Mouse (Mus musculus): ENCODE results near the gene Slc4a10.

The Slc4a10 gene

GRCm38 (mm10) chr2:62347762-62348161 is 301.5 kb downstream of the Slc4a10 start:
- DNase-seq (ENCODE audit: low read depth, low spot score): no peak

GRCm38 (mm10) chr2:62352035-62352434 is 305.8 kb downstream of the Slc4a10 start:
- DNase-seq (ENCODE audit: low read depth, low spot score): no peak

GRCm38 (mm10) chr2:62355766-62356165 is 309.5 kb downstream of the Slc4a10 start:
- no peak for DNase-seq (ENCODE audit: low read depth, low spot score)

GRCm38 (mm10) chr2:62356606-62357005 is 310.3 kb downstream of the Slc4a10 start:
- DNase-seq (ENCODE audit: low read depth, low spot score): no peak

DNA sequence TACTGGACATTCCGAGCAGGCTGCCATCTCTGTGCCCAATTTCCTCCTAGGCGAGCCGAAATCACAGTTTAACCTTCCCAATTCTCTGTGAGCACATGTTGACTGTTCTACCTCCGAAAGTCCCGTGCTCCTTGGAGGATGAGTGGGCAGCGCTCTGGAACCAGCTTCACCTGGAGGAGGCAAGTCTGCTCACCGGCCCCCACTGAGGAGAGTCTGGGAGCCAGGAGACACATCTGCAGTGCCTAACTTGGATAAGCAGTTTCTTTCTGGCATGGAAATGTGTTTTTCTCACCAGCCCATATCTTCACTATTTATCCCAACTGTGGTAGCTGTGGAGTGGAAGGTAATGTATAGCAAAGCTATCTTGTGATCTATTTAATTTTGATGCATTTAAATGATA is 311.0 kb downstream of the Slc4a10 start:
- DNase-seq (ENCODE audit: low read depth, low spot score): no peak

GRCm38 (mm10) chr2:62360872-62361271 is 314.6 kb downstream of the Slc4a10 start:
- no peak for DNase-seq (ENCODE audit: low read depth, low spot score)

DNA sequence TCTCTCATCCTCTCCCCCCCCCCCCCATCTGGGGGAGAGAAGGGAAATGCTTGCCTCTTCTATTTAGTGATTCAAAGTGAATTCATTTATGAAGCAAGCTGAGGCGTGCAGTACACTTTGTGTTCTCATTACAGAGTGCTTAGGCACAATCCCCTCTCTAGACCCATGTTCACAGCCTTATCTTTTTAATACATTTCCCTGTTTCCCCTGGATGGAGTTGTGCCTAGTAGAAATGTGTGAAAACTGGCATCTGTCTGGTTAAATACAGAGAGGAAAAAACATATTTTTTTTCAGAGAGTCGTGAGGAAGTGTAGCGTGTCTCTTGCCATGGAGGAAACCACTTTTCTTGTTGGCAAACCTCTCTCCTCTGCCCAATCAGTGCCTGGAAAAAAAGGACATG is 315.3 kb downstream of the Slc4a10 start:
- no peak for DNase-seq (ENCODE audit: low read depth, low spot score)

DNA sequence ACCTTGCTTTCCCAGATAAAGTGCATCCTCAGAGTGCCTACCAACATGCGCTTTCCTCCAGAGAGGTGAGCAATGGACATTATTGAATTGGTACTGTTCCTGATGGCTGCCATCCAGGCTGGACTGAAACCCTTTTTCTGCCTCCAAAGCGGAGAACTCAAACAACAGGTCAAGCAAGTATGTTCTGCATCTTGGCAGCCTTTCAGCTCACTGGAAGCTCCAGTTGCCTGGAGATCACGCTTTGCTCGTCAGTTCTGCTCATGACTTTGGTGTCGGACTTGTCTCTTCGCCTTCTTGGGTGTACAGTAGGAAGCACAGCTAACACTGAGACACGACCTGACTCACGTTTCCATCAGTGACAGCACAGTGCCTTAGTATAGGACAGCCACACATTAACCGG is 315.9 kb downstream of the Slc4a10 start:
- no peak for DNase-seq (ENCODE audit: low read depth, low spot score)

DNA sequence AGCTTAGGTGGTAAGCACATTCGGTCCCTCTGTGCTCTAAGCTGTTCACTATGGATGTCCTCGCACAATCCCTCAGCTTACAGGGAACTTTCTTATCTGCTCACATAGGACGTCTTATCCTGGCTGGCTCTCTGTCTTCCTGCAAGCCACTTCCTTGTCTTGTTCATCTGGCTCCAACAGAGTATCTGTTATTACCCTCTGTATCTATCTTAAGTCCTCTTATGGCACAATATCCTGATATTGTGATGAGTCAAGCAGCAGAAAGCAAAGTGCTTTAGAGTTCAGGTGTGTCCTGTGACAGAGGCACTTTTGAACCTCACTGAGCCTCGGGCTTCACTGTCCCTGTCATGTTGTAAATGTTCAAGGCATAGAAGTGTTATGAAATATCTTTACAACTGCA is 317.3 kb downstream of the Slc4a10 start:
- no peak for DNase-seq (ENCODE audit: low read depth, low spot score)

GRCm38 (mm10) chr2:62368349-62369053 is 322.2 kb downstream of the Slc4a10 start:
- no peak for DNase-seq (ENCODE audit: low read depth, low spot score)

DNA sequence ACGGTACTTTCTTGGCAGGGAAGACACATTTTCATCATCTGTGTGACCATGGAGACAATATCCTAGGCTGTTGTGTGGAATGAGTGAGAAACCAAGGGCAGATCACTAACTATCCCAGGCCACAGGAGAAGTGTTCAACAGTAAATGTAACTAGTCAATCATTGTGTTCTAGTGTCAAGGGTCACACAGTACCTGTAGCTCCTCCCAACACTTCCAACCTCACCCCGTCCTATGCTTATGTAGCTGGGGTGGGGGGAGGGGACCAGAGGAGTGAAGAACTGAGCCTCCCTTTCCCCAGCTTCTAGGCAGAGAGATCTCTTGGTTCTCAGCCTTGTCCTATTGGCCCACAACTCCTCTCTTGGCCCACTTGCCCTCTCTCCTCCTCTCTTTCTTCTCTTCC is 323.8 kb downstream of the Slc4a10 start:
- no peak for DNase-seq (ENCODE audit: low read depth, low spot score)

DNA sequence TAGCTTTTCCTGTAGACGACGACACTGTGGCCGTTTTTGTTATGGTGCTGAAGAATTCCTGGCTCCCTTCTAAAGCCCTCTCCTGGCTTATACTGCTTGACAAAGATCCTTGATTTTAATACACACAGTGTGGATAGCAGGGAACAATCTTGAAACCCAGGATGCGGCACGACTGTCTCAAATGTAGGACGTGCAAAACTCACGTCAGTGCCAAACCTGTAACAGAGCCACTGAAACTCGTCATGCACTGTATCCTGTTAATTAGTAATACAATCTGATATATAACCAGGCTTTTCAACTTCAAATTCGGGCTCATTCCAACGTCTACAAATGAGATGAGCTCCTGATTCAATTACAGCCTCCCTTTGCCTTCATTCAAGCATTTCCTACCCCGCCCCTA is 327.4 kb downstream of the Slc4a10 start:
- no peak for DNase-seq (ENCODE audit: low read depth, low spot score)

All from c-Kit-negative CD71-positive TER-119-positive erythroid progenitor cells, embryonic 14.5 days (primary cell).